Mouse (Mus musculus): ENCODE measurements at regions not wholly inside any gene's neighbourhood (a gene's known extent, or its start where the extent isn't known, plus 50 kb on each side); places are given as distances from the start of the nearest gene placed in this dataset.

GRCm38 (mm10) chr3:10697698-10698452, 362.4 kb upstream of the Gm38303 start:
- H3K4me1 ChIP-seq (ENCODE audit: insufficient read depth, low read depth, low read length), result no peaks in the 10 kb centered on the region
- H3K4me2 ChIP-seq (replicated peaks; ENCODE audit: low read depth, low read length), result no peak overlapping the region
- H3K27ac ChIP-seq (ENCODE audit: low read length), result no peak overlapping the region
- WGBS, result 76% methylated on average over 7 of the region's 7 CpGs
- DNase-seq (ENCODE audit: low spot score) (no peak), ATAC-seq (no peak)
- H3K9me3 ChIP-seq (ENCODE audit: low read length), result no peaks in the 10 kb centered on the region
- no peaks in the 10 kb centered on the region for H3K36me3 ChIP-seq (ENCODE audit: insufficient read depth, low read length)
- no peak overlapping the region for H3K4me3 ChIP-seq (ENCODE audit: low read depth, low read length)
- TF ChIP-seq CTCF (IDR thresholded peaks at IDR 0.05), result no peak
- TF ChIP-seq EP300 (IDR thresholded peaks at IDR 0.05), result no peak
- H3K9ac ChIP-seq (replicated peaks; ENCODE audit: low read depth), result no peak overlapping the region
- no peaks in the 10 kb centered on the region for H3K27me3 ChIP-seq (replicated peaks; ENCODE audit: insufficient read depth, low read length)

- WGBS, result 34% methylated on average over 4 of the region's 4 CpGs
- no peak for DNase-seq (ENCODE audit: low spot score)
Observed at GRCm38 (mm10) chr3:10685501-10685951, 350.0 kb upstream of the Gm38303 start.

DNA sequence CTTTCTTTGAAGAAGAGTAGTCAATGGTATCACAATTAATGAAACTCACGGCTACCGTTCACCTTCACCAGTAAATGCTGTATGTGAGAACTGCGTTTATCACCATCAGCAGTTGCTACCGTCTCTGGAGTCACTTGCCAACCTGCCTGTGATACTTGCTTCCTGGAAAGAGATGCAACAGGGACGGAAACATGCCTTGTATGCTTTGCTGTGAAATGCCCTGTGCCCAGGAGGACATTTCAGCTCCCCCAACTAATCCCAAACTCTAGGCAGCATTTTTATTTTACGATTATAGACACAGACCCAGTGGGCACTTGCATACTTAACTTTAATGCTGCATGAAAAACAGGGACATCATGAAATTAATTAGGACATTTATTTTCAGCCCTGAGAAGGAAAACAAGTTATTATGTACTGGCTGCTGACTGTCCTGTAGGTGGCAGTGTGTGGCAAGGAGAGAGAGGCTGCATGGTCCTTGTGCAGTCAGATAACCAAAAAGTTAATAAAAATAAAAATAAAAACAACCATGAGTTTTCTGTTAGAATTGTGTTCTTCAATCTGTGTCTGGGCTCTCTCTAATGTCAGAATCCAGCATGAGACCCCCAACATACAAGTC, 349.5 kb upstream of the Gm38303 start:
- H3K4me3 ChIP-seq (ENCODE audit: low read depth, low read length), result no peak overlapping the region
- WGBS, result 60% methylated on average over 6 of the region's 6 CpGs
- H3K27me3 ChIP-seq (replicated peaks; ENCODE audit: insufficient read depth, low read length), result no peaks in the 10 kb centered on the region
- H3K36me3 ChIP-seq (ENCODE audit: insufficient read depth, low read length), result no peaks in the 10 kb centered on the region
- H3K27ac ChIP-seq (ENCODE audit: low read length), result no peak overlapping the region
- no peaks in the 10 kb centered on the region for H3K9me3 ChIP-seq (ENCODE audit: low read length)
- DNase-seq (ENCODE audit: low spot score) (peak; percentile 41), ATAC-seq (no peak)
- TF ChIP-seq CTCF (IDR thresholded peaks at IDR 0.05) (peak; percentile 71), EP300 (IDR thresholded peaks at IDR 0.05) (no peak)
- no peaks in the 10 kb centered on the region for H3K4me1 ChIP-seq (ENCODE audit: insufficient read depth, low read depth, low read length)
- no peak overlapping the region for H3K4me2 ChIP-seq (replicated peaks; ENCODE audit: low read depth, low read length)
- H3K9ac ChIP-seq (replicated peaks; ENCODE audit: low read depth), result no peak overlapping the region

More at GRCm38 (mm10) chr3:10685501-10685951, 350.0 kb upstream of the Gm38303 start:
- H3K4me2 ChIP-seq (replicated peaks; ENCODE audit: low read depth, low read length), result no peak overlapping the region
- ATAC-seq, result no peak
- TF ChIP-seq EP300 (IDR thresholded peaks at IDR 0.05) (no peak), CTCF (IDR thresholded peaks at IDR 0.05) (no peak)
- H3K27ac ChIP-seq (ENCODE audit: low read length), result no peak overlapping the region
- no peak overlapping the region for H3K4me3 ChIP-seq (ENCODE audit: low read depth, low read length)
- H3K36me3 ChIP-seq (ENCODE audit: insufficient read depth, low read length), result no peaks in the 10 kb centered on the region
- no peak overlapping the region for H3K9ac ChIP-seq (replicated peaks; ENCODE audit: low read depth)
- no peaks in the 10 kb centered on the region for H3K9me3 ChIP-seq (ENCODE audit: low read length)
- no peaks in the 10 kb centered on the region for H3K27me3 ChIP-seq (replicated peaks; ENCODE audit: insufficient read depth, low read length)
- no peaks in the 10 kb centered on the region for H3K4me1 ChIP-seq (ENCODE audit: insufficient read depth, low read depth, low read length)

DNA sequence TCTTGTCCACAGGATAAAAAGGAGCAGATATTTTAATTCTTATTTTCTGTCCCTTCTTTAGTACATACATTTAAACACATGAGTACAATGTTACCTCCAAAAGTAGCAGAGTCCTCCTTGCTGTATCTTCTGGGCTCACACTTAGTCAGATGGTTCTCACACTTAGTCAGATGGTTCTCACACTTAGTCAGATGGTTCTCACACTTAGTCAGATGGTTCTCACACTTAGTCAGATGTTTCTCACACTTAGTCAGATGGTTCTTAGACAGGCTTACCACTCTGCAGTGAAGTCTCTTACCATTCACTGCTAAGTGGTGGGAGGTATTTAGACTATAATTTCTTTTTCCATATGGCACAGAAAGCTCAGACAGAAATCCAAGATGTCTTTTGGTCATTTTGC, 346.5 kb upstream of the Gm38303 start:
- Histone ChIP-seq H3K9ac (replicated peaks; ENCODE audit: low read depth) (no peak overlapping the region), H3K4me1 (ENCODE audit: insufficient read depth, low read depth, low read length) (no peaks in the 10 kb centered on the region), H3K4me3 (ENCODE audit: low read depth, low read length) (no peak overlapping the region), H3K4me2 (replicated peaks; ENCODE audit: low read depth, low read length) (no peak overlapping the region), H3K36me3 (ENCODE audit: insufficient read depth, low read length) (no peaks in the 10 kb centered on the region), H3K9me3 (ENCODE audit: low read length) (no peaks in the 10 kb centered on the region), H3K27me3 (replicated peaks; ENCODE audit: insufficient read depth, low read length) (no peaks in the 10 kb centered on the region), H3K27ac (ENCODE audit: low read length) (no peak overlapping the region)
- ATAC-seq, result no peak
- no peak for TF ChIP-seq CTCF (IDR thresholded peaks at IDR 0.05)
- no peak for TF ChIP-seq EP300 (IDR thresholded peaks at IDR 0.05)
- DNase-seq (ENCODE audit: low spot score), result no peak

DNA sequence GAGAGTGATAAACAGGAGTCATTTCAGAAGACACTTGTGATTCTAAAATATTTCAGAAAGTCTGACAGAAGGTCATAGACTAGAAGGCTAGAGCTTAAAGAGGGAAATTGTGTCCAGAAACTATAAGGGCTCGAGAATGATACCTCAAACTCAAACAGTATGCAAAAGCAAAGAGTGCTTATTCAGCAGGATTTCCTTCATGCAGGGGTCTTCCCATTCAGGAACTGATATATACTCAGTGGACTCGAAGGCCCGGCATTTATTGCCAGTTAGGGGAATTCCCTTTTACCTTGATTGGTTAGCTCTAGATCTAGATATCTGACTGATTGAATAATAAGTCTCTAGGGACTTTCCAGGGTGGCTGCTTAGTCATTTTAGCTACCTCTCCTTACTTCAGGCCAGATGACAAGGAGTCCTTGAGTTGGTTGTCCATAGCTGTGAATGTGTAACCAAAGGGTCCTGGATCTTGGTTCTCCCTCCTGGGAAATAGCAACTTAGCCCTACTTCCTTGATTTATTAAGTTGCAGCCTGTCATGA, 312.6 kb upstream of the Gm38303 start:
- Histone ChIP-seq H3K9ac (replicated peaks; ENCODE audit: low read depth) (no peak overlapping the region), H3K4me1 (ENCODE audit: insufficient read depth, low read depth, low read length) (no peaks in the 10 kb centered on the region), H3K4me2 (replicated peaks; ENCODE audit: low read depth, low read length) (no peak overlapping the region), H3K4me3 (ENCODE audit: low read depth, low read length) (no peak overlapping the region), H3K9me3 (ENCODE audit: low read length) (no peaks in the 10 kb centered on the region), H3K27me3 (replicated peaks; ENCODE audit: insufficient read depth, low read length) (no peaks in the 10 kb centered on the region), H3K36me3 (ENCODE audit: insufficient read depth, low read length) (no peaks in the 10 kb centered on the region), H3K27ac (ENCODE audit: low read length) (no peak overlapping the region)
- TF ChIP-seq CTCF (IDR thresholded peaks at IDR 0.05), result no peak
- no peak for TF ChIP-seq EP300 (IDR thresholded peaks at IDR 0.05)
- whole genome bisulfite sequencing, result 68% methylated on average over 3 of the region's 3 CpGs
- ATAC-seq (no peak), DNase-seq (ENCODE audit: low spot score) (no peak)

Data from lung, postnatal 0 days (tissue).